Mouse (Mus musculus) adrenal gland, adult 8-10 months (tissue): ENCODE results near the gene Ros1. TPM values are rescaled to one million over a fixed set of nuclear protein-coding genes. Genes with fewer than 3 reads are reported as not detected.

Experiments
- DNase-seq: peaks from one replicate; pipeline ENCODE4 v3.0.0; 2022
- total RNA-seq, 4 experiments: library from RNA; stranded (reverse); gene quantifications; 2 replicates each; pipeline ENCODE4 v1.2.4; 2022

Ros1 gene
- total RNA-seq, 4 experiments from 2014 or later, result 0.07 TPM; not detected in 3

DNA sequence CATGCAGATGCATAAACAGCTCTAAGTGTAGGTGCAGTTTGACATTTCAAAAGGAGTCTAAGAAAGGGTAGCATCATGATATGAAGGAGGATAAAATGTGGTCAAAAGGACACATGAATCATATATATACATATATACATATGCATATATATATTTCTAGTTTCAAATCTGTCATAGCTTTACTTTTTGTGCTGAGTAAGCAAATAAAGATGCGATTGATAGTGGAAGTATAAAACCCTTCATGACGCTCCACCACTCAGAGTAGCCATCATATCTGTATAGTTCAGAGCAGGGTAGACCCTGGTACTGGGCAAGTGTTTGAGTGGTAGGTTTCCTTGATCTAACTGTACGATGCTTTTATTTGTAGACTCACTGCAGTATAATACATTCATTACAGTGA, 35.3 kb downstream of the Ros1 start:
- no peak for DNase-seq

GRCm38 (mm10) chr10:52133354-52134074, 61.5 kb downstream of the Ros1 start:
- no peak for DNase-seq

DNA sequence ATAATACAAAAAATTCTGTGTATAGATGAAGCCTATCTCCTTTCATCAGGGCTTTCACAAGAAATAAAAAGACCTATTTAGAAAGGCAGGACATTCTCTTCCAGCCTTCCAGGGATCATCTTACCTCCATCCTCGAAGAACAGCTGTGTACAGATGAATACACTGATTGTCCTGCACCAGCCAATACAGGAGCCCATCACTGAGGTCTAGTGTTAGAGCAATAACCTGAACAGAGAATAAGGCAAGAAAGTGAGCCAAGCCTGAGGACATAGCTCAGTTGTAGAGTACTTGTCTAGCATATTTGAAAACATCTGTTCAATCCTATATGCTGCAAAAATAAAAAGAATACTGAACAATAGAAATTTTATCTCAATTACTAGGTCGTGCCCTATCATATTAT, 64.3 kb downstream of the Ros1 start:
- DNase-seq, result no peak

DNA sequence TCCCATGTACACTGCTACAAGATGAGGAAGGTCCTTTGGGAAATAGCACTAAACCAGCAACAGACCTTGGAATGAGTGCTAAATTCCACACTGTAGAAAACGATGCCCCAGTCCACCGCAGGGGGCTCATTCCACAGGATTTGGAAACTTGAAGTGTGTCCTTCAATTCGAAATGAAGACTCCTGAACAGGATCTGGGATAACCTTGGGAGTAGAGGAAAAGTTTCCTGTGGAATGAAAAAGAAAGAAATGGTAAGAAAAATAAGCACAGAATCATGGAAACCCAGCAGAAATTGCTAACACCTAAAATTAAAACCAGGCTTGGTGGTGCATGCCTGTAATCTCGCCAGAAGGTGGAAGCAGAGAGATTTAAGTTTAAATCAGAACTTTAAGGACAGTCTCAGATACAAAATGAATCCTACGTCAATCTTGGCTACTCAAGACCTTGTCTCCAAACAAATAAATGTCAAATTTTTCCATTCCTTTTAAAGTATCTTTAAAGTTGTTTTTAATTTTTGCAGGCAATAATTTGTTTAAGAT, 66.1 kb downstream of the Ros1 start:
- no peak for DNase-seq

- DNase-seq, result no peak
These were observed 88.8 kb downstream of the Ros1 start for GRCm38 (mm10) chr10:52106164-52106757.

DNA sequence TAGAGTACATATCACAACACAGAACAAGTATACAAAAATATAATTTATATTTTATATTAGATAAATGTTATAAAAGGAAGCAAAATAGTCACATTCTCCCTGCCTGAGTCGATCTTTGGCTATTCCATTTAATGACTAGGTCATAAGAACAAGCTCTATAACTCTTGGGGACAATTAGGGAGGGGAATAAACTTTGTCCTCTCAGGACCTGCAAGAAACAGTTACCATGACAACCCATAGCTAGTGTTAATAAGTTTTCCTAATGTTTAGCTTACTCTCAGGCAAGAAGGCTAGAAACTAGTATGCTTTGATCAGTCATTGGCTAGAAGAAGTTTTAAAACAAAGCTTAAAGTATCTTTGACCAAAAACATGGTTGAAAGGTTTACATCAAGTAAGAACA, 93.8 kb downstream of the Ros1 start:
- no peak for DNase-seq

DNA sequence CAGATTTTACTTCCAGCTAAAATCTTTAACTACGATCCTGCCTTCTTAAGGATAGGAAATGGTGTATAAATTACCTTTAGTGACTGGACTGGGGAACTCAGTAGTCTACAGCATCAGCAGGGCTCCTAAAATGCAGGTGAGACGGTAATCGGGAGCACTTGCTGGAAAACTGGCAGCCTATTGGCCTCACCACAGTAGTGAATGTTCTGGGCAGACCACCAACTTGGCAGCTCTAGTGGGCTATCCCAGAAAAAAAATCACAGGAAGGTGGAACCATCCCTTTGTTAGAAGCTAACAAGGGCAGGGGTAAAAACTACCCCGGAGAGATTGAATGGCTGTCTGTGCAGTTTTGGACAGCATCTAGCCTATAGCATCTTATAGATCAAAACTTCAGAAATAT, 102.9 kb downstream of the Ros1 start:
- DNase-seq, result no peak

DNA sequence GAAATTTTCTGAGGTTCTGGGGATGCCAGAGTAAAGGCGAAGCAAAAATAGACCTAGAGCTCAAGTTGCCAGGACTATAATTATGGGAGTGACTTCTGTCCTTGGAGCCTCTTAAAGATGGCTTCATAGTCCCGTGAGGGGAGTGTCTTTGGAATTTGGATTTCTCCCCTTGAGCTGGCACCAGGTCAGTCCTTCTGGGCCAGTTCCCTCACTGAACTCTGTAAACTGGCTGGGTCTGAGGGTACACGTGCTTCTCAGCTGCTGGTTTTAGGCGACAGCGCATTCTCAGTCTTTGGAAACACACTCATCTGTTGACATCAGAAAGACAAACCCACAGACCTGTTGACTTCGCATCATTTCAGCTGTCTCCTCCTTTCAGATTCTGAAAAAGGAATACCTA, 108.4 kb downstream of the Ros1 start:
- DNase-seq, result no peak

- peak; percentile 15 for DNase-seq
These were observed 122.6 kb downstream of the Ros1 start for GRCm38 (mm10) chr10:52072482-52072881.

- no peak for DNase-seq
These were observed 146.8 kb downstream of the Ros1 start for GRCm38 (mm10) chr10:52048287-52048686.

- DNase-seq, result no peak
These were observed 152.0 kb downstream of the Ros1 start for GRCm38 (mm10) chr10:52043086-52043485.

- no peak for DNase-seq
These were observed 155.7 kb downstream of the Ros1 start for GRCm38 (mm10) chr10:52039392-52039791.

- DNase-seq, result no peak
These were observed 161.3 kb downstream of the Ros1 start for GRCm38 (mm10) chr10:52033729-52034128.

DNA sequence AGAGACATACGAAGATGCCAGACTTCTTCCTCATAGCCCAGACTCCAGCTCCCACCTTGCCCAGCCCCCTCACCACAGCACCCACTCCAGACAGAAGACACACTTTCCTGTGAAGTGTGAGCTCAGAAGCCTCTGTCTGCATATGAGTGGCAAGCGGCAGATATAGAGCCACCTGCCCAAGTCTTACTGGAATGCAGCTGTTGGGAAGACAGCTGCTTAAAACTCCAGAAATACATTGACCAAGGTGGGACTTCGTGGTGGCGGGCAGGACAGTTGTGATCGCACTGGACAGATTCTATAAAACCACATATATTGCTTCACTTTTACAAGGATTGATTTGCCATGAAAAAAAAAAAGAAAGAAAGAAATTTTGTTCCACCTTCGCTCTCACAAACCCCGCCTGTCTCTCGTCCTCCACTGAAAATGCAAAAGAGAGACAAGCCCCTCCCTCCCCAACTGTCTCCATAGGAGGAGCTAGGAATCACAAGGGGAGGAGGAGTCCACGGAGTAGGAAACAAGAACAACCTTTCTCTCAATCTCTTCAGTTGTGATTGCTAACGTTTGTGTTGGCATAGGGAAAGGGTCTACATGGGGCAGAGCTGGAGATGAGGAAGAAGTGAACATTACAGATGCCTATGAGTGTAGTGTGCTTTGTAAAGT, 165.5 kb downstream of the Ros1 start:
- DNase-seq, result no peak

- no peak for DNase-seq
These were observed 166.3 kb downstream of the Ros1 start for GRCm38 (mm10) chr10:52028561-52029370.

GRCm38 (mm10) chr10:52027161-52028035, 167.6 kb downstream of the Ros1 start:
- no peak for DNase-seq

DNA sequence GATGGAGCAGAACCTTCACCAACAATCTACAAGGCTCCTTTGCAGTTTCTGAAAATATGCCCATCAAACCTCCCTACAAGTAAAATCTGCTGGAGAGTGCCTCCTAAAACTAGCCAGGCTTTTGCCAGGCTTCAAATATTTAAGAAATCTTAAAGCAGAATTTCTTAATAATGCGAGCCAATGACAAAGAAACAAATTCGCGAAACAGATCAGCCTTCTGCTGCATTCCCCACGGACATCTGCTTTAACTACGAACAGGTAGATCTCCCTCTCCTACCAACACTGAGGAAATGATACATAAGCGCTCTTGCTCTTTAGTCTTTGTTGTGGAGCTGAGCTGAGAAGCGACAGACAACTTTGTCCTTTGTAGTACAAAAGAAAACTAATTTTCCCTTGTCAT, 169.2 kb downstream of the Ros1 start:
- no peak for DNase-seq

- DNase-seq, result no peak
These were observed 169.8 kb downstream of the Ros1 start for GRCm38 (mm10) chr10:52025291-52025690.

GRCm38 (mm10) chr10:52024053-52024410, 171.0 kb downstream of the Ros1 start:
- no peak for DNase-seq

GRCm38 (mm10) chr10:52023213-52024052, 171.6 kb downstream of the Ros1 start:
- no peak for DNase-seq
